Mouse (Mus musculus): Measurements from ENCODE around the gene Btg1. TPM values are rescaled to one million over a fixed set of nuclear protein-coding genes. Genes with fewer than 3 reads are reported as not detected.

The Btg1 gene
- 10 to 100 TPM; 73.5 to 81.5 TPM for total RNA-seq (2021)

GRCm38 (mm10) chr10:96616709-96617116, at the start of gene Btg1:
Btg1 (plus strand) TSS chr10:96617006.
- peak; percentile 100 for DNase-seq

- DNase-seq: no peak
Measured at GRCm38 (mm10) chr10:96569469-96569868, 47.3 kb upstream of the Btg1 start.

DNA sequence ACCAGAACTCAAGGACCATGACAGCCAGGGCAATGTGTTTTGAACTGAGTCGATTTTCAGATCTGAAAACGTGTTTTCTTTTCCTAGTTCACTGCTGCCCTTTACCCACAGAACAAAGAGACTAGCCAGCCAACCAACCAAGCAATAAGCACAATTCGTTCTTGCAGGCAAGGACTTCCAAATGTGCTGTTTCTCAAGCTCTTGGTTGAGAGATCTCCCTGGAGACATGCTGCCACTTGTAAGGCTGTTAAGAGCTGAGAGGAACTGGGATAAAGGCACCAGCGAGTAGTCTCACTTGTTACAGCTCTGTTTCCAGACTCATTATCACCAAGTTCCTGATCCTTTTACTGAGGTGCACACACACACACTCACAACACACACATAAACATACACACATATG, 45.6 kb upstream of the Btg1 start:
- DNase-seq: no peak

DNA sequence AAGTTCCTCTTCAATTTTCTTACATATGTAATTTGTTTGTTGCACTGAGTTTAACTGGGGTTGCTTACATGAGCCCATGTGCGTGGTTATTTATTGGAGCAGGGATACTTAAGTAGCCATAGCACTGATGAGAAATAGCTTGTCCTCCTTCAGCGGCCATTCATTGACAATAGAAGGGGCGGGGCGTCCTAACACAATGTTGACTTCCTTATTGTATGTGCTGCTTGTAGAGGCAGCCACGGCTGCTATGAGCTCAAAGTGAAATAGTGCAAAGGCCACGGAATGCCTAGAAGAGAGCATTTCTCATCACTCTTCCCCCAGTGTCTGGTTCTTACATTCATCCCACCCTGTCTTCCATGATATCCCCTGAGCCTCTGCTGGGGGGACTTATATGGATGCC, 42.0 kb upstream of the Btg1 start:
- no peak for DNase-seq

GRCm38 (mm10) chr10:96575338-96575737, 41.5 kb upstream of the Btg1 start:
- no peak for DNase-seq

- DNase-seq: no peak
Measured at GRCm38 (mm10) chr10:96578924-96579323, 37.9 kb upstream of the Btg1 start.

GRCm38 (mm10) chr10:96579436-96579835, 37.4 kb upstream of the Btg1 start:
- no peak for DNase-seq

GRCm38 (mm10) chr10:96580246-96580645, 36.6 kb upstream of the Btg1 start:
- DNase-seq: no peak

- DNase-seq: no peak
Measured at GRCm38 (mm10) chr10:96581232-96581631, 35.6 kb upstream of the Btg1 start.

DNA sequence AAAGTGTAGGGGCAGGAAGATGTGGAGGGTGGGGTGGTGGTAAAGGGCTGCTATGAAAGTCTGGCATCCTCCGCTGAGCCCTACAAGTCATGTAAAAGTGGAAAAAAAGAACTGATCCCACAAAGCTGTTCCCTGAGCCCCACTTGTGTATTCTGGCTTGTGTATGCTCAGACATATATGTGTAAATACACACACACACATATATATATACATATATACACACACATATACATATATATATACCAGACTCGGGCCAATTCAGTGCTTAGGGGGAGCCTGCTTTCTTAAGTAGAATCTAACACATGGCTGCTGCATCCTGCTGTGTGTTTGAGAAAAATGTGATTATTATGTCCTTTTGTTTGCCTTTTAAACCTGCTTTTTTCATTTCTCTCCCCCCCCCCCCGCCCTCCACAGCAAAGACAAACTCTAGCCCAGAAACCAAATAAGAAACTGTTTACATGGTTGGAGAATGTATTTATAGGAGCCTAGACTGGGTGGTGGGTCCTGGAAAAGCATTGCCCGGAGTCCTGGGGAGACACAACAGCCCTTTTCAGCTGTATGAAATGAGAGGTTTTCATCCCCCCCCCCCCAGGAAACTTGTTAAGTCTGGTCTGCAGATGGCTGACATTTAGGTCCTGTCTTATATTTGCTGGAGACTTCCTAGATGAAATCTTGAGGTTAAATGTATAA, 30.5 kb upstream of the Btg1 start:
- no peak for DNase-seq

GRCm38 (mm10) chr10:96586881-96587217, 30.0 kb upstream of the Btg1 start:
- DNase-seq: no peak

DNA sequence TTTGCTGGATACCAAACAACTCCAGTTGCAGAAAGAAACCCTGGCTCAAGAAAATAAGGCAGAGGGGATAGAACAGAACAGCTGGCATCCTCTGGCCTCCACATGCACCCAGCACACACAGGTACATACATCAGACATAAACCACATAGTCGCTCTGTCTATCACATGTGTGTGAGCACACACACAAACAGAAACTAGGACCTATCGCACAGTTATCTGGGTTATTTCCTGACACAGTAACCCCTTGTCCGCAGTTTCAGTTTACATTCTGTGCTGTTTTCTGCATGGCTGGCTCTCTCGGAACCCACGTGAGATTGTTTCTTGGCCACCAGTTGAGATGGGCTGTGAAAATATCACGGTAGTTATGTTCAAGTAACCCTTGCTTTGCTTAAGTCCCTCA, 28.6 kb upstream of the Btg1 start:
- no peak for DNase-seq

- no peak for DNase-seq
Measured at GRCm38 (mm10) chr10:96589781-96590180, 27.0 kb upstream of the Btg1 start.

DNA sequence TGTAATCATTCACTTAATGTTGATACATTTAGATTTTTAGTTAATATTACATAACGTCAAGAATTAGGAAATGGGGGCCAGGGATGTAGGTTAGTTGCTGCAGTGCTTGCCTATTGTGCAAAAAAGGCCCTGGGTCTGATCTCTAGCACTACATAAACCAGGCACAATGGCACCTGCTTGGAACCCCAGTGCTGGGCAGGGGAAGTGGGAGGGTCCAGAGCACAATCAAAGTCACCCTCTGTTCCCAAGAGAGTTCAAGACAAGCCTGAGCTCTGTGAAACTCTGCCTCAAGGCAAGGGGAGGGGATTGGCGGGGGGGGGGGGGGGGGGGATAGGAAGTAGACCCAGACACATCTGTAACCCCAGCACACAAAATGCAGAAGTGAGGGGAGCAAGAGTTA, 24.7 kb upstream of the Btg1 start:
- DNase-seq: no peak

- no peak for DNase-seq
Measured at GRCm38 (mm10) chr10:96595435-96596132, 21.2 kb upstream of the Btg1 start.

DNA sequence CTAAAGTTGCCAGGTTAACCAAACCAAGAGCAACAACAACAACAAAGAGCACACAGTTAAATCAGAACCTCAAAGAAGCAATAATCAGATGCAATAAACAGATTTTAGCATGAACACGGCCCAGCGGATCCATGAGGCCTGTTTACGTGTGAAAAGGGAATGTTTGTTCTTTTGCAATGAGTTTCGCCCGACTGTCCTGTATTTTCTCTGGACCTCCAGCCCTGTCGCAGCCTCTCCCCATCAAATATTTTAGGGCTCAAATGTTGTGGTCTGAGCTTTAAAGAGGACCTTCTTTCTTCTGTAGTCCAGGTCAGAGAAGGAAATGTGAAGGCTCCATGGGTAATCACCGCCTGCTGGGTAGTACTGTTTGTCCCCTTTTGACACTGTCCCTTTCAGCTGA, 20.4 kb upstream of the Btg1 start:
- no peak for DNase-seq

DNA sequence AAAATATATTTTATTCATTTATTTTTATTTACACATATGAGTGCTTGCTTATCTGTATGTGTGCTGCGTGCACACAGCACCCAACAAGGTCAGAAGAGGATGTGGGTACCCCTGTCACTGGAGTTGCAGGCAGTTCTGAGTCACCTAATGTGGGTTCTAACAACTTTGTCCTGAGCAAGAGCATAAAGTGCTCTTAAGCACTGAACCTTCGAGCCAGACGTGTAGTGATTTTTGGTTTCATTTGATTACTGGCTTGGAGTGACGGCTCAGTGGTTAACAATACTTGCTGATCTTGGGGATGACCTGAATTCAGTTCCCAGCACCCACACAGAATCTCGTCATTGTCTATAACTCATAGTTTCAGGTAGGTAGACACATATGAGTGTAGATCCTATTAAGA, 17.2 kb upstream of the Btg1 start:
- no peak for DNase-seq

DNA sequence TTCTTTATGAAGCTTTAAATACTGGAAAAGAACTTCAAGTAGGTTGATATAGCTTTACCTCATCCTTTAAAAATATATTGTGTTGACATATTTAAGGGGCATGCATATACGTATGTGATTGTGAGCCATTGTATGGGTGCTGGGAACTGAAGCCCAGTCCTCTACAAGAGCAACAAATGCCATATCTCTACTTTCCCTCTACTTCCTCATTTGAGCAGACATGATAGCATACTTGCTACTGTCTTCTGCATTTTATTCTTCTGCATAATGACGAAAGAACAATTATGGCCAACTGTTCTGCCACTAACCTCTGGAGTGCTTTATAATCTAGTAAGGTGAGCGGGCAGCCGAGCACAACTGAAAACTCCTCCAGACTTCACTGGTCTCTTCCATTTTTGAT, 15.1 kb upstream of the Btg1 start:
- no peak for DNase-seq

- no peak for DNase-seq
Measured at GRCm38 (mm10) chr10:96602339-96602738, 14.5 kb upstream of the Btg1 start.

DNA sequence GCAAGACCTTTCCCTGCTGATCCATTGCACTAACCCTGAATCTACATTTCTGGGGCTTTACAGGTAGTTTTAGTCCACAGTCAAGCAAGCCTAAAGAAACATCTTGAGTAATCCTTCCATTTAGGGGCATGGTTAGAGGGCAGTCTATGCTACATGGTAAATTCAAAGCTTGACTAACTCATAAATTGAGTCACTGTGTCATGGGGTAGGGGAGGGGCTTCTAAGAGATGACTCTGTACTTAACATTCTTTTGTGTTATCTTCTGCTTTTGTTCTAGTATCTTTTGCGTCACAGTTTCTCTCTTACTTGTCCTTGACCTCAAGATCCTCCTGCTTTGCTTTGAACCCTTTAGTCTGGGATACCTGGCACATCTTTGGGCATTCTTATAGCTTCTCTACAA, 11.6 kb upstream of the Btg1 start:
- no peak for DNase-seq

GRCm38 (mm10) chr10:96605856-96606255, 10.9 kb upstream of the Btg1 start:
- DNase-seq: no peak

GRCm38 (mm10) chr10:96607617-96608185, 9.1 kb upstream of the Btg1 start:
- DNase-seq: no peak

DNA sequence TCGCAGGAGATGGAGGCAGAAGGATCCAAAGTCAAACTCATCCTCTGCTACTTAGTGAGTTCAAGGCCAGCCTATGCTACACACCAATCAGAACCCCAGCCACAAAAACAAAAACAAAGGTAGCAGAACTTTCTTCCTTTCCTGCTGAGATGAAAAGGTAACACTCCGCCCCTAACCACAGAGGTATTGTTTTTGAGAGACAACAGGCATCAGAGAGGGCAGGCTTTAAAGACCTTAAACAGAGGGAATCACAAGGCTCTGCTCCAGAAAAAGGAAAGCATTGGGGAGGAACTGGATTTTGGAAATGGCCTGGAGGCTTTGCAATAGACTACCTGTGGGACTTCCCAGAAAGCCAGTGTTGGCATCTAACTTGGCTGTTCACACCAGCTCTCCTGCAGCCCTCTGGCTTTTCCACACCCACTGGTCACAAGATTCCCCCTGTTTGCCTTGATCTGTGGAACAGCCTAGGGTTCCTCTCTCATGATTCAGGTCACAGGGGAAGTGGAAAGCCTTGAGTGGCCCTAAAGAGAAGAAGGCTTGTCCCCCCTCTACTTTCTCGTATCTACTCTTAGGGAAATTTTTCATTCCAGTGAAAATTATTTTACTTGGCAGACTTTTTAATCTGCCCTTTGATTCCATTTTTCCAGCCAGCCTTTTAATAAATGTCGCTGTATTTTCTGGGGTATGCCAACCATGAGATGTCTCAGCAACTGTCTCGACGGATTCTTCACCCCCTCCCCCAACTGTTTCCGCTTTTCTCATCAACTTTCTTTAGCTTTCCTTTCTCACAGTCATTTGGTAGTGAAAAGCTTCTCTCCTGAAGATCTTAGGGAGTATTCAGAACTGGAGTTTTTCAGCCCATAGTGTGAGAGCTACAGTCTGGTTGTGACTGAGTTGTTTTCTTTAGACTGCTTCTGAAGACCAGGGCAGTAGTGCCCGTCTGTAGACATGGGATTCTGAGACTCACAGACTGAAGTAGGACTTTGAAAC, 7.2 kb upstream of the Btg1 start:
- no peak for DNase-seq
